Mouse (Mus musculus): ENCODE measurements around the gene Gm20696. TPM values are rescaled to one million over a fixed set of nuclear protein-coding genes. Genes with fewer than 3 reads are reported as not detected.

Gm20696 gene
- polyA plus RNA-seq, 1 experiment from 2014 or later = 1.4 TPM

DNA sequence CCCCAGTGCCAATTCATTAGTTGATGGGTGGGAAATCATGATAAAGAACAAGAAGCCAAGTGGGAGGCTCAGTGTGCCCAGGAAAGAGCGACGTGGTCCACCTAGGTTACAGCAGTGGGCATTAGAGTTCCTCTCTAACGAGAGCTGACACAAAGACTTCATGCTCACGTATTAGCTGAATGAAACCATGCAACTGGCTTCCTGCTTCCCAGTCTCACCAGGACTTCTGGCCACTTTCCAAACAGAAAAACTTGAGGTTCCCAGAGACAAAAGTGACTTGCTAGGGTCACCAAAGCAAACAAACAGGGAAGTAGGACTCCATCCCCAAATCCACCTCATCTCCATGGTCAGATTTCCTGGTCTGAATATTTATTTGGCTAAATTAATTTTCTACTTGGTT lies 288.9 kb downstream of the Gm20696 start:
- no peak overlapping the region for H3K9ac ChIP-seq (ENCODE audit: low read length)
- H3K27me3 ChIP-seq (ENCODE audit: control insufficient read depth, insufficient read depth, low read length) = no peaks in the 10 kb centered on the region
- H3K4me3 ChIP-seq (ENCODE audit: low read depth, low read length) = no peak overlapping the region
- ATAC-seq (ENCODE audit: low FRiP score, low TSS enrichment) = no peak
- TF ChIP-seq CTCF (IDR thresholded peaks at IDR 0.05; ENCODE audit: low read depth) = no peak
- TF ChIP-seq EP300 (optimal IDR thresholded peaks at IDR 0.05) = no peak
- no peaks in the 10 kb centered on the region for H3K9me3 ChIP-seq (ENCODE audit: control insufficient read depth, low read length)
- 67% methylated on average over 4 of the region's 4 CpGs for WGBS
- no peak overlapping the region; the same call in 1 of the 2 replicates for H3K27ac ChIP-seq (replicated peaks)
- no peak for DNase-seq (ENCODE audit: low spot score)
- H3K4me2 ChIP-seq (replicated peaks; ENCODE audit: low read depth) = no peak overlapping the region
- peaks cover 7% of the 10 kb centered on the region; the same call in 1 of the 2 replicates for H3K4me1 ChIP-seq (replicated peaks; ENCODE audit: control insufficient read depth, insufficient read depth)
- H3K36me3 ChIP-seq (ENCODE audit: control insufficient read depth, insufficient read depth, low read length) = no peaks in the 10 kb centered on the region

DNA sequence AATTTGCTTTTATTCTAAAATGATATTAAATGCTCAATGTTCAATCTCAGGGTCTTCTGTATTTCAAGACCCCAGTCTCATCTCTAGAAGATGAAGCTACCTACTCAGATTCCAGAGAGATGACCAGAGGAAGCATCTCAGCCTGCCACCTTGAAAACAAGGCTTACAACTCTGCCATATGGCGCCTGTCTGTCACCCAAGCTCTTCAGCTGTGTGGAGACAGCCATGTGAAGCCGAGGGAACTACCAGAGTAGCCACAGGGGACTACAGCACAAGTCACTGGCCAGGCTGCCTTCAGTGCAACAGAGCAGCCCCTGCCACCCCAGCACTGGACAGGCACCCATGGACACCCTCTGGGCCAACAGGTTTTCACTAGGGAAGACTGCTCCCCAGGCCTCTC lies 289.5 kb downstream of the Gm20696 start:
- H3K9ac ChIP-seq (ENCODE audit: low read length) = no peak overlapping the region
- ATAC-seq (ENCODE audit: low FRiP score, low TSS enrichment) = no peak
- no peaks in the 10 kb centered on the region for H3K36me3 ChIP-seq (ENCODE audit: control insufficient read depth, insufficient read depth, low read length)
- H3K4me2 ChIP-seq (replicated peaks; ENCODE audit: low read depth) = no peak overlapping the region
- WGBS = 71% methylated on average over 2 of the region's 2 CpGs
- H3K4me1 ChIP-seq (replicated peaks; ENCODE audit: control insufficient read depth, insufficient read depth) = peaks cover 7% of the 10 kb centered on the region; the same call in 1 of the 2 replicates
- H3K27ac ChIP-seq (replicated peaks) = no peak overlapping the region; the same call in 1 of the 2 replicates
- TF ChIP-seq CTCF (IDR thresholded peaks at IDR 0.05; ENCODE audit: low read depth) (no peak), EP300 (optimal IDR thresholded peaks at IDR 0.05) (no peak)
- no peaks in the 10 kb centered on the region for H3K9me3 ChIP-seq (ENCODE audit: control insufficient read depth, low read length)
- no peaks in the 10 kb centered on the region for H3K27me3 ChIP-seq (ENCODE audit: control insufficient read depth, insufficient read depth, low read length)
- DNase-seq (ENCODE audit: low spot score) = no peak
- no peak overlapping the region for H3K4me3 ChIP-seq (ENCODE audit: low read depth, low read length)

DNA sequence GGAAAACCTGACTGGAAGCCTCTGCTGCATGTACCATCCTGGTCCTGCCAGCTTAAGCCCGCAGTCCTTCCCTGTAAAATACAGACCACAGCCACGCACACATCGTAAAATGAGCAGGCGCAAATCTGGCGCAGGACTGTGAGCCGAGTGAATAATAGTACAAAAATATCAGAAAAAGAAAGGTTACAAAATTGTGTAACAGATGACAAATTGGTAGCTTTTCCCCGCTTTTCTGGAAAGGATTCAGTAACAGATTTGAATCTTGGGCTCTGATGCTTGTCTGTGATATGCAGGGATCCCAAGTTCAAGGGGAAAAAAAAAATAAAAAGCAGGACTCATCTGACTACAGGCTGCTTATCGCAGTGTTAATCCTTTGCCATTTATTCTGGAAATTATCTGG lies 289.9 kb downstream of the Gm20696 start:
- Histone ChIP-seq H3K27me3 (ENCODE audit: control insufficient read depth, insufficient read depth, low read length) (no peaks in the 10 kb centered on the region), H3K9me3 (ENCODE audit: control insufficient read depth, low read length) (no peaks in the 10 kb centered on the region), H3K27ac (replicated peaks) (no peak overlapping the region), H3K36me3 (ENCODE audit: control insufficient read depth, insufficient read depth, low read length) (no peaks in the 10 kb centered on the region), H3K4me3 (ENCODE audit: low read depth, low read length) (no peak overlapping the region), H3K9ac (ENCODE audit: low read length) (peak overlapping the region; percentile 31; the same call in 1 of the 2 replicates), H3K4me2 (replicated peaks; ENCODE audit: low read depth) (no peak overlapping the region), H3K4me1 (replicated peaks; ENCODE audit: control insufficient read depth, insufficient read depth) (peaks cover 7% of the 10 kb centered on the region; the same call in 1 of the 2 replicates)
- DNase-seq (ENCODE audit: low spot score) = no peak
- WGBS = 71% methylated on average over 8 of the region's 8 CpGs
- no peak for TF ChIP-seq CTCF (IDR thresholded peaks at IDR 0.05; ENCODE audit: low read depth)
- no peak for TF ChIP-seq EP300 (optimal IDR thresholded peaks at IDR 0.05)
- no peak for ATAC-seq (ENCODE audit: low FRiP score, low TSS enrichment)

GRCm38 (mm10) chr6:99375865-99376264 lies 290.7 kb downstream of the Gm20696 start:
- no peaks in the 10 kb centered on the region for H3K27me3 ChIP-seq (ENCODE audit: control insufficient read depth, insufficient read depth, low read length)
- no peak for DNase-seq (ENCODE audit: low spot score)
- ATAC-seq (ENCODE audit: low FRiP score, low TSS enrichment) = no peak
- 51% methylated on average over 6 of the region's 6 CpGs for WGBS
- TF ChIP-seq CTCF (IDR thresholded peaks at IDR 0.05; ENCODE audit: low read depth) (no peak), EP300 (optimal IDR thresholded peaks at IDR 0.05) (no peak)
- no peak overlapping the region for H3K9ac ChIP-seq (ENCODE audit: low read length)
- H3K9me3 ChIP-seq (ENCODE audit: control insufficient read depth, low read length) = no peaks in the 10 kb centered on the region
- H3K4me3 ChIP-seq (ENCODE audit: low read depth, low read length) = no peak overlapping the region
- H3K4me1 ChIP-seq (replicated peaks; ENCODE audit: control insufficient read depth, insufficient read depth) = peaks cover 7% of the 10 kb centered on the region; the same call in 1 of the 2 replicates
- H3K27ac ChIP-seq (replicated peaks) = peak overlapping the region; percentile 49
- H3K36me3 ChIP-seq (ENCODE audit: control insufficient read depth, insufficient read depth, low read length) = no peaks in the 10 kb centered on the region
- H3K4me2 ChIP-seq (replicated peaks; ENCODE audit: low read depth) = no peak overlapping the region

- ATAC-seq (ENCODE audit: low FRiP score, low TSS enrichment) = 0 out of 2 replicates have a peak, but pooled peaks have one; percentile 32
- no peak for TF ChIP-seq EP300 (optimal IDR thresholded peaks at IDR 0.05)
- no peak for TF ChIP-seq CTCF (IDR thresholded peaks at IDR 0.05; ENCODE audit: low read depth)
- Histone ChIP-seq H3K9me3 (ENCODE audit: control insufficient read depth, low read length) (no peaks in the 10 kb centered on the region), H3K36me3 (ENCODE audit: control insufficient read depth, insufficient read depth, low read length) (no peaks in the 10 kb centered on the region), H3K27me3 (ENCODE audit: control insufficient read depth, insufficient read depth, low read length) (no peaks in the 10 kb centered on the region), H3K4me2 (replicated peaks; ENCODE audit: low read depth) (no peak overlapping the region), H3K9ac (ENCODE audit: low read length) (no peak overlapping the region), H3K27ac (replicated peaks) (peak overlapping the region; percentile 49), H3K4me3 (ENCODE audit: low read depth, low read length) (no peak overlapping the region), H3K4me1 (replicated peaks; ENCODE audit: control insufficient read depth, insufficient read depth) (peaks cover 7% of the 10 kb centered on the region; the same call in 1 of the 2 replicates)
- DNase-seq (ENCODE audit: low spot score) = no peak
- 46% methylated on average over 4 of the region's 4 CpGs for WGBS
These were observed 291.2 kb downstream of the Gm20696 start for GRCm38 (mm10) chr6:99375376-99375775.

DNA sequence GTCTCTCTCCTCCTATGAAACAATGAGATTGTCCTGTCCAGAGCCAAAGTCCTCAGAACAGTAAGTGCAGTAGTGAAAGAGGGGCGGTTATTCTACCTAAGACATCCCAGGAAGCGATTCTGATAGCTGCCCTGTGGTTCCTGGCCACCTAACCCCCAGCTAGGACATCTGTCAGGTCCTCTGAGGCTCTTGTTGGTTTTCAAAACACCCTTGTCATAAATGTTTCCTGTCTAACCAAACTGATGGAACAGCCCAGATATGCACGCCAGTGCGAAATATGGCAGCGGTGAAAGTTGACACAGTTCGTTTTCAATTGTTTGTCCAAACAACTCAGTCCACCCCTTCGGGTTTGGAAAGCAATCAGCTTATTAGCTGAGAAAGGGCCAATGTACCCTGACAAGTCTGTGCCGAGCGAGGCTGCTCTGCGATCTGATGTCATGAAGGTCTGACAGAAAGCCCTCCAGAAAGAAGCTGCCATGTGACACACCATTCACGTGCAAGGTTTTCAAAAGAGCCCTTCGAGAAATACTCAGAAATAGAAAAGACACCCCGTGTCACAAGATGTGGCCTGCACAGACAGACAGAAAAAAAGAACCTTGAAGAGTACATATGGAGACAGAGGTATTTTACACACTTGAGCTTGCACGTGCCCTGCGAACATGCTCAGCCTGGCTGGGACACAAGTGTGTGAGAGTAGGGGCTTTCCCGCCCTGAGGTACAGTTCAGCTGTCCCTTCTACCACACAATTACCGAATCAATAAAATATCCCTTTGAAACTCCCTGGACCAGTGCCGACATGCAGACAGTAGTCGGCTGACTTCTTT lies 291.9 kb downstream of the Gm20696 start:
- H3K27me3 ChIP-seq (ENCODE audit: control insufficient read depth, insufficient read depth, low read length) = no peaks in the 10 kb centered on the region
- no peak overlapping the region for H3K9ac ChIP-seq (ENCODE audit: low read length)
- H3K4me2 ChIP-seq (replicated peaks; ENCODE audit: low read depth) = no peak overlapping the region
- no peaks in the 10 kb centered on the region for H3K36me3 ChIP-seq (ENCODE audit: control insufficient read depth, insufficient read depth, low read length)
- H3K27ac ChIP-seq (replicated peaks) = peak overlapping the region; percentile 61; the same call in 1 of the 2 replicates
- H3K4me3 ChIP-seq (ENCODE audit: low read depth, low read length) = no peak overlapping the region
- ATAC-seq (ENCODE audit: low FRiP score, low TSS enrichment) (no peak), DNase-seq (ENCODE audit: low spot score) (no peak)
- H3K4me1 ChIP-seq (replicated peaks; ENCODE audit: control insufficient read depth, insufficient read depth) = peaks cover 7% of the 10 kb centered on the region; the same call in 1 of the 2 replicates
- no peak for TF ChIP-seq EP300 (optimal IDR thresholded peaks at IDR 0.05)
- no peak for TF ChIP-seq CTCF (IDR thresholded peaks at IDR 0.05; ENCODE audit: low read depth)
- WGBS = 52% methylated on average over 19 of the region's 19 CpGs
- H3K9me3 ChIP-seq (ENCODE audit: control insufficient read depth, low read length) = no peaks in the 10 kb centered on the region
